Mouse (Mus musculus) cerebellum, postnatal 10 days (tissue): ENCODE results near the gene Fars2.
A peak's percentile ranks its signal among the peaks of the same experiment; 100 is the strongest.

Experiments
- DNase-seq, 2 experiments: peaks; one replicate each; pipeline ENCODE4 v3.0.0; 2021; ENCODE audit warnings: mixed read lengths in 2 of 2

Fars2 gene

DNA sequence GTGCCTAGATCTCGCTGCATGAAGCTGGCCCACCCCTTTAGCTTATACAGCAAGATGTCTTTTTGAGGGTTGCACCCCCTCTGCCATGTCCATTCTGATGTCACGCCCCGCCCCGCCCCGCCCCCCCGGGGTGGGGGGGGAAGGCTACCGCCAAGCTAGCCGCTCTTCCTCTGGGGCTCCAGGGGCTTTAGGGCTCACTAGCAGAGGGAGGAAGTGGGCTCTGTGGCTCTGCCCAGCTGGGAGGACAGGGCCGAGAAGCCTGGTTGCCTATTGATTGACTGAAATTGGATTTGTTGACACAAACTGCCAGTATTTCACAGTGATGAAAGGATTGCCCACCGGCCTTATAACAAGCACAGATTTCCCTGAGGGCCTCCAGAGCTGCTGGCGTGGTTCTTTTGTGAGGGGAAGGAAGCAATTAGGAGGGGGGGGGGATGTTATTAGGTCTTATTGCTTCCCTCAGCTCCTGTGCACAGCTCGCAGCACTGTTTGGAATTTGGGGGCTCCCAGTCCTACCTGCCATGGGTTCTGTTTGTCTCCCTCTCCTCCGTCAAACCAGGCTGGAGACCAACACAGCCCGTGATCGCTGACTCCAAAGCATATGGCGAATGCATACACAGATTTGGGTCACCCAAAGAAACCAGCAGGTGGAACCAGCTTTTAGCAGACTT is 466.4 kb downstream of the Fars2 start:
- peak in 1 of 2 experiments; percentile 15 for DNase-seq

DNA sequence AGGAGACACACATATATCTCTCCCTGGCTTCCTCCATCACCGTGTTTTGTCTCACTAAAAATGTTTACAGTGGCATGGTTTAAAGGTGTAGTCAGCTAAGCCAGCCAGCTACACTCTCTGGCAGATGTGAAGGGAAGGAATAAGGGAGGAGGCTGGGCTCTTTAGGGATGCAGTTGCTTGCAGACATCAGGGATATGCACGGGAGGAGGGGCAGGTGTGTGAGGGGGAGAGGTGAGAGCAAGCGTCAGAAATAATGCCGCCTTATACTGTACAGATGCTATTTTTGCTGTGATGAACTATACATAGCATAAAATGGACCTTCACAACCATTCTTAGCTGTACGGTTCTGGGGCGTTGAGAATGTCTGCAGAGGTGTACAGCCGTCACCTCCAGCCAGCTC is 467.0 kb downstream of the Fars2 start:
- DNase-seq: no peak

DNA sequence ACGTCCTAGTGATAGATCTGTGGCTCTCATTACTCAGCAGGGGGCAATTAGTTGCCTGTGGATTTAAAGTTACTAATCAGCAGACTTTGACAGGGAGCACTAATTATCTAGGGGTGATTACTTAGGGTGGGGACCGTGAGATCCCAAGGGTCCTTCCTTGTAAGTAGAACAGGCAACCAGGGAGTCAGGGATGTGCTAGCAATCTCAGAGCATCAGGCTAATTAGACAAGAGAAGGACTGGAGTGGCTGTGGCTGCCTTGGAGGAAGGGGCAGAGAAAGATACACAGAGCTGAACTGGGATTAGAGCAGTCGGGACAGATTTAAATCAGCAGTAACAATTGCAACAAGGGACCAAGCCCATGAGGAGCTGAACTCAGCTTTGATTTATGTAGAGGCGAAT is 471.9 kb downstream of the Fars2 start:
- DNase-seq: no peak

DNA sequence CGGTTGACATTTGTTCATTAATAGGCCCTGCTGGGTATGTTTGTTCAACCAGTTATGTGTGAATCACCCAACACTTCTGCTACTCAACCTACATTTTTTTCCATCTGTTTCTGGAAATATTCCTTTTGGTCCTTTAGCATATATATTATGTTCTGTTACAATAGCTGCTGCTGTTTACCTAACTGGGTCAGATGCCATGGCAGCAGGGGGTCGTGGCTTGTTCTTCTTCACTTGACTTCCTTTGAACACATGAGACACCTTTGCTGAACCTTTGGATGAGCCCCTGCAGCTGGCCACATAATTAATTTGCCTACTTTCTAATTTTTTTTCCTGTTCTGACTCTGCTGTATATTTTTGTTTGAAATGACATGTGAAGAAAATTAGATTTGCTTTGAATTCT is 475.1 kb downstream of the Fars2 start:
- peak; percentile 46 to 57 for DNase-seq

DNA sequence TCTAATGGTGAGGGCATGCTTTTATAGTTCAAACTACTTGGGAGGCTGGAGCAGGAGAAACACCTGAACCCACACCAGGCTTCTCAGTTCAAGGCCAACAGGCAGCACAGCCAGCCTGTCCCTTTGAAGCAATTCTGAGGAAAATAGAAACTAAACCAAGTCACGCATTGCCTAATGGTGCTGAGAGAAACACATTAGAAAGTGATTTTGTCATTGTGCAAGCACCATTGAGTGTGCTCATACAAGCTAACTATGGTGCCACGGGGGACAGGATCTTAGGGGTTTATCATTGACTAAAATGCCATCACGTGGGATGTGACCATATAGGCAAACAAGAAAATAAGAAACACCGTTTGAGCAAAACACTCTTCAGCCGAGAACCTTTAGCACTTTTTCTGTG is 489.5 kb downstream of the Fars2 start:
- no peak for DNase-seq

DNA sequence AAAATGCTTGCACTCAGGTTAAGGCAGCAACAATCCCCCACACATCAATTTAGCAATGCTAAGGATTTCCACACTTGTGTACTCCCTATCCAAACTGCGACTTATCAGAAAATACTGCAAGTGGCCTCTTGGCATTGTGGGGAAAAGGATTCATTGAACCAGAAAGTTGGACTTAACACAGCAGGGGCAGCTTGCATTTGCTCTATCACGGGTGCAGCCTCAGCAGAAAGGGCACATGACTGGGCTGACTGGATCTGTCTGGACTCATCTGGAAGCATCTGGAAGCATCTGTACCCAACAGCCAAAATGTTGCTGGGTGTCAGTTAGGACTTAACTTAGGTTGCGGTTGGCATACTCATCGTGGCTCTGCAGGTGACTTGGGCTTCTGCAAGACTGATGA is 490.7 kb downstream of the Fars2 start:
- no peak for DNase-seq

DNA sequence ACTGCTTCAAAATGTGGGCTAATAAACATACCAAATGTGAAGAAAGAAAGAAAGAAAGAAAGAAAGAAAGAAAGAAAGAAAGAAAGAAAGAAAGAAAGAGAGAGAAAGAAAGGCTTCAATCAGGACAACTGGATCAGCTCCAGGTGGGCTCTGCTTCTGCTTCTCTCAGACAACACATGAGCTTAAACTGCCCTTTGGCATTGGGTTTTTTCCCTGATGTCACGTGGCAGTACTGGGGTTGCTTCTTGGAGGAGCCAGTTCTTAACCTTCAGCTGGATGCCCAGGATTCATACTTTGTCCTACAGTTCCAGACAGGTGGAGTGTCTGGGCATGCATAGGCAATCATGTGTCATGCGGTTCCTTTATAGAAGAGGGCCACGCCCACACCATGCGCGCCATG is 493.2 kb downstream of the Fars2 start:
- DNase-seq: no peak

DNA sequence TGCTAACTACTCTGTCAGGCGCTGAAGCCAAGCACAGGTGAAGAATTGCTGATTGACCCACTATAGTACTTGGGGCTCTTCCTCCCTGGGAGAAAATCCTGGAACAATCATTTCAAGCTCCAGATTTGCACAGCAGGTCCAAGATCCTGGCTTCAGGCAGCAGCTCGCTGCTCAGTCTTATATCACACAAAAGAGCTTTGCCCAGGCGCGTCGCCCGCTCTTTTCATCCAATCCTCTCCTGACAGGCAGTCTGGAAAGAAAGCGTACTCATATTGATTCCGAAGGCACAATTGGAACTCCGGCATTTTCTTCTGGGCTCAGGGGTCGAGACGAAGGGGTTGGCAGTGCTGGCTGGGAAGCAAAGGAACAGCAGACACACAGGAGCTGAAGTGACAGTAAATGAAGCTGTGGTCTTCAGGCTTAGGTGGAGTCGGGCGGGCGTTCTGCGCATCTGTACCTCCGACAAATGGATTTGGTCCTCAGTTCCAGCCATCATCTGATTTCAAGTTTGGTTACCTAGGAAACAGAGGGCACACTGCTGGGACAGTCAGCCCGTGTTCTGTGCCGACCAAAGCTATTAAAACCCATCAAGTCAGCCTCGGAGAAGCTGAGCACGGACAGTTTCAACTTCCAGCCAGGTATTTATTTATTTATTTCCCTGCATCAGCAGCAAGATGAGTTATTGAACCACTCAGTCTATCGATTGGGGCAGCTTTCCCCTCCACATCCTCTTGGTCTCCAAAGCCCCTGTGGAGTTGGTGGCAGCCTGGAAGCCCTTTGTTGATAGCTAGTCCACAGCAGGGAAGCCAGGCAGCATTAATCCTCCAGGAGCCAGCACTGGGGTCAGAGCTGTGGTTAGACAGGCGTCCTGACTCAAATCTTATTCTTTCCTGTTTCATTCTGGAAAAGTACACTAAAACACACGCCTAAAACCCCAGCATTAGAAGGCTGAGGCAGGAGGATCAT is 495.9 kb downstream of the Fars2 start:
- peak; percentile 59 to 61 for DNase-seq

DNA sequence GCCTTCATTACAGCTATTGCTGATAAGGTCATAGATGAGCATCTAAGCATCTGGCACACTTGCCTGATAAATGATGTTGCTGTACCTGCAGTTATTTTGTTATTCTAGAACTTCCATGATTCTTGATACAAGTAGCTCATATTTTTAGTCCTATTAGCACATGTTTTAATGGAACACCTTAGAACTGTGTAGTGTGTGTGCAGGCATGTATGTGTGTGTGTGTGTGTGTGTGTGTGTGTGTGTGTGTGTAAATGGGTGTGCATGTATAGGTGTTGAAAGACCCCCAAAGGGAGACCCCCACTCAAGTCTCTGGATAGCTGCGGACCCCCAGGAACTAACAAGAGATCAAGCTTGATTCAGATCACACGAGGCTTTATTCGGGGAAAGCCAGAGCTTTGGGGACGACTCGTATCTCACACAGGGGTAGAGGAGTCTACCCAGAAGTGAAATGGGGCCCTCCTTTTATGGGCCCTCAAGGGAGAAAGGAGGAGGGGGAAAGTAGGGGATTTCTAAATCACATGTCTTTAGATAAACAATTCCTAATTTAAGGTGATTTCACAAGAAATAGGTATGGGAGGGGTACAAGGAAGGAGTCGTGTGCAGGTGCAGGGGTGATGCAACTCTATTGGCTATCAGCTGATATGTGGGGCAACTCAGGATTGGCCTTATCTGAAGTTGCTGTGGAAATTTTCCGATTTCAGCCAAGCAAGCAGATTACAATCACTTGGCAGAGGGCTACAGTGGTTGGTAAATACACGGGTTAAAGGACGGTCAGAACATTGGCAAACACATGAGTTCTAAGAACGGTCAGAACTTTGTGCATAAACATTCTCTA is 503.5 kb downstream of the Fars2 start:
- no peak for DNase-seq

DNA sequence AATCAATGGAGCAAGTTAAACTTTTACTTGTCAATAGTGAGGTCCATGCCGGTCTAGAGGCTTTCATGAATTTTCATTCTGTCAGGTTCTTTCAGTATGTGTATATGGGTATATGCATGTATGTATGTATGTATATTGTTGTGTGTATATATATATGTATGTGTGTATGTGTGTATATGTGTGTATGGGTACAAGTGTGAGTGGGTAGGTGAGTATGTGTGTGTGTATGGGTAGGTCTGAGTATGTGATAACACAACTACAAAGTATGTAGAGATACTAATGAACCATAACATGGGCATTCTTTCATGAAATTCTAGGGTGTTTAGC is 504.1 kb downstream of the Fars2 start:
- DNase-seq: no peak

DNA sequence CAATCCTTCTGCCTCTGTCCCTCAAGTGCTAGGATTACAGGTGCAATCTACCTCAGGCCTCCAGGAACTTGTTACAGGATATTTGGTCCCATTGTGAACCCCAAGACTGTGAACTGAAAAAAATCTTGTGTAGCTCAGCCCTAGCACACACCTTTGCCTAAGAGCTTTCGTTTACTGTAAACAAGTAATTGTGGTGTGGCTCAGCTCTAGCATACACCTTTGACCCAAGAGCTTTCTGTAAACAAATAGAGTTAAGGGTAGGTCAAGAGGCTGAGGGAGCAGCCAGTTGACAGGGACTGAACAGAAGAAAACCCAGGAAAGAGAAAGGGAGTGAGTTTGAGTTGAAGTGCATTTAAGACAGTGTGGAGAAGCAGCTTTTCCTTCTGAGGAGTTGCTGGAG is 506.3 kb downstream of the Fars2 start:
- no peak for DNase-seq

DNA sequence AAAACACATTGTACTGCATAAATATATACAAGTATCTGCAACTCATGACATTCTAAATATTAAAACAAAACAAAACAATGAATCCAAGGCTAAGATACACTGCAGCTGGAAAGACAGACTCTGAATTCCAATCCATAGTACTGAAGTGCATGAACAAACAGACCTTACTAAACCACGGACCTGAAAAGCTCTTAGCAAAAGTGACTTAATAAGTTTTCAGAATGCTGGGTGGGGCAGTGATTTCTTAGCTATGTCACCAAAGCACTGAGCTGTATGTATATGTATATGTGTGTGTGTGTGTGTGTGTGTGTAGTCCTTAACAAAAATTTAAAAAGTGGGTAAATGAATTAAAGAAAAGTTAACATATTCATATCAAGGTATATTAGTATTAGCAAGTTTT is 511.9 kb downstream of the Fars2 start:
- DNase-seq: no peak

DNA sequence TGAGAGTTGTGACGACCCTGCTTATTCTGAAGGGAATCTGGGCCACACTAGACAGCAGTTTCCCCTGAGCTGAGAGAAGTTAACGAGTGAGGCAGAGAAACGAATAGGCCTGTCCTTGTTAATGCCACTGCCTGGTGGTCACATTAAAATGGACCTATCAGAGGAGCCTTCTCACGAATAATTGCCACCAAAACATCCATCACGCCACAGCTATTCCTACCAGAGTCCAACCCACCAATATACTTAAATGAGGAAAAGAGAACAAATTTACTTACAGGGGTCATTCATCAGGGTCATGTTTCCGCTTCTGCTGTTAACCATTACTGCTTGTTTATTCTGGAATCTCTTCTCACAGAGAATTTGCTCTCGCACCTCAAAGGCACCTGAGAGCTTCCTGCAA is 531.0 kb downstream of the Fars2 start:
- no peak for DNase-seq

DNA sequence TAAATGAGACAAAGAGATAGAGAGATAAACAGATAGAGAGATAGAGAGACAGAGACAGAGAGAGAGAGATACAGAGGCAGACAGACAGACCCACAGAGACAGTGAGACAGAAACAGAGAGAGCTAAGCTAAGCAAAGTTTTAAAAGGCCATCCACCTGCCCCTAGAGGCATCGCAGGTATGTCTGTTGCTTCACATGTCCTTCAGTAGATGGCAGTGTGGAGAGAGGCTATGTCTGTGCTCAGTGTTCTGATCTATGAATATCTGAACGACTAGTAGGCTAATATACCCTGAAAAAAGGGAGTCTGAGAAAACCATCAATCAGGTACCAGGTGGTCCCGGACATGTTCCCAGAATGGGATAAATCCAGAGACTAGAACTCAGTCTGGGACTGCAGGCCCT is 537.0 kb downstream of the Fars2 start:
- peak; percentile 17 to 22 for DNase-seq

DNA sequence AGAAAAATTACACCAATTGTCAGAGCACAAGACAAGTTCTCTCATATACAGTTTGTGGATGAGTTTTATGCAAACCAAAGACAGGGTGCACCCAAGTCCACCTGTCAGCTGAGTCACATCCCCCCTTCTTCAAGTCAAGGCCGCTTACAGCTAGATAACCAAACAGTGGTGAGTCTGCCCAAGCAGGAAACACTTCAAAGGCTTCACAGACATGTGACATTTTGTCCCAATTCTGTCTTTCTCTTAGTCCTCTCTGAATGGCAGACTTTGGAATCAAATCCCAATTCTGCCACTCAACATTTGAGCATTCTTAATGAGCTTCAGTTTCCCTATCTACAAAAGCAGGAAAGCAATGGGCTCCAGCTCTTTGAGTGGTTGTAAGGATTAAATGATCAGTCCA is 562.1 kb downstream of the Fars2 start:
- no peak for DNase-seq

DNA sequence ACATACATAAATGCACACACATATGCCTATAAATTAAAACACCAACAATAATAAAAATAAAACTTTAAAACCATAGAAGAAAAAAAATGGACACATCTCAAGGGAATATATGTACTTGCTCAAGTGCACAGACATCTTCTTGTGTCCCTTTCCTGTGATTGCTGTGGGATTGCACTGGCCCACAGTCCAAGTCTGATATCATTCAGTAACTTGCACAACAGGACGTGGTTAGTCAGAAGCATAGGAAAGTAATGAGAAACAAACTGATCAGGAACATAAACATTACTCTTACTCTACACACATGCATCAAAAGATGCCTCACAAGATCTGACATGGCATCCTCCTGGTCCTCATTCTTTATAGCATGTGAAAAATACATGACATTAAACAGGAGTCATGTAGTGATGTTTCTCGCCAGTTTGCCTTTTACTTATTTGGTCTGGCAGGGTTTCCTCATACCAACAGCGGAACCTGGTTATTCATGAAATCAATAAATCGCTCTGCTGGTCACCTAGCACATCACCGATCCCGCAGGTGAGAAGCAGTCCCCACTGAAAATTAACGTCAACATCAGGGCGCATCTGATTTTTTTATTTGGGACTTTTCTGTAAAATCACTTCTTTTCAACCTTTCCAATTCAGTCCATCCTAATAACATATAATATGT is 563.6 kb downstream of the Fars2 start:
- no peak for DNase-seq

DNA sequence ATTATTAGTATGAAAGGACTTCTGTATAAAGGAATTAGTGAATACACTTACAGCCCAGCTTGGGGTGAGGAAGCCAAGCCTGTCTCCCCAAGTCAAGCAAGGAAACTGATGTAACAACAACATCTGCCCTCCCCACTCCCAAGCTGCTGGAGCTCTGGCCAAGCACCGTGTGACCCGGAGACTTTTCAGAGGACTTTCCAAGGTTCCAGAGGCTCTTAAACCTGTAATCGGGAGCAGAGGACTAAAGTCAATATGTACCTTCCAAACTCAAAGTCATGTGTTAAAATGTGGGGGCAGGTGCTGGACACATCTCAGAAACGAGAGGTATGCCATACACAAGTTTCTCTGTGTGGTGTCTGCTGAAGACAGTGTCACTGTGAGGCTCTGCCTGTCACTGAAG is 566.4 kb downstream of the Fars2 start:
- no peak for DNase-seq

DNA sequence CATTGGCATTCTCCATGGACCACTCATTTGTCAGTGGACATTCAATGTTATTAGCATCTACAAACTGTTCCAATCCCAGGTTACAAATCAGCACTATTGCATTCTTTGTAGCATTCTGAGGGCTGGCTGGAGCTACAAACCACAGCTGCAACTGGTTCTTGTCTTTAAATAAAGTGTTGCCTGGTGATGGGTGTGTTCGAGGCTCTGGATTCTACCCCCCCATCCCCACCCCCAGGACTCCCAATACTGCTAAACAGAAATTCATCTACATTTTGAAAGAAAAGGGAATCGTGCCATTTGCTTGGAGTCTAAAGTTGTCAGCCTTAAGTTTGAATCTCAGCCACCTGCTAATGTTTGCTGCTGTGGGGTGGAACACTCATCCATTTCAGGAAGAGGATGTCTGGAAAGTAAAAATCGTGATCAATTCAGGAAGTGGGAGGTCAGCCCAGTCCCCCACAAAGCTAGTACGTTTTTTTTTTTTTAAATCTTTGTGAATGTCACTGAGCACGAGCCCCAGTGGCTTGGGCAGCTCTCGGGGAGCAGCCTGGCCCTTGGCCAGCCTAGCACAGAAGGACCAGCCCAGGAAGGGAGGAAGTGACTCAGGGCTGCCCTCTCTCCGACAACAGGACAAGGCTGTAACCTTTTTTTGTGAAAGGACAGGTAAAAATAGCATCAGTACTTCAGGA is 578.4 kb downstream of the Fars2 start:
- DNase-seq: peak; percentile 64 to 71

DNA sequence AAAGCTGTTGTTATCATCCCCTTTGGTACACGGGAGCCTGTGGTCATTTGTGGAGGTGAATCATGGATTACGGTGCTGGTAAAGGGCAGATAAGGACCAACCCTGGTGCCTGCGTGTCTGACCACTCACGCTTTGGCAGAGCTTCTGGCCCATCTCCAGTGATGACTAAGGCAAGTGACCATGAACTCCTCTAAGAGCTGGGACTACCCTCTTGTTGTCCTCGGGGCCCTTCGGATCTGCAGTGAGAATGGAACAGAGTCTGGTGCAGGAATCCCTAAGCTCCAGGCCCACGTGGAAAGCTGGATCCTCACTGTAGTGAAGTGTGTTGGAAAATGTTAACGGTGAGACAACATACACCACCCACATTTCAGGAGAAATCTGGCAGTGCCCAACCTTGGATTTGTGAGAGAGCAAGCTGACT is 579.1 kb downstream of the Fars2 start:
- DNase-seq: peak; percentile 63 to 72

DNA sequence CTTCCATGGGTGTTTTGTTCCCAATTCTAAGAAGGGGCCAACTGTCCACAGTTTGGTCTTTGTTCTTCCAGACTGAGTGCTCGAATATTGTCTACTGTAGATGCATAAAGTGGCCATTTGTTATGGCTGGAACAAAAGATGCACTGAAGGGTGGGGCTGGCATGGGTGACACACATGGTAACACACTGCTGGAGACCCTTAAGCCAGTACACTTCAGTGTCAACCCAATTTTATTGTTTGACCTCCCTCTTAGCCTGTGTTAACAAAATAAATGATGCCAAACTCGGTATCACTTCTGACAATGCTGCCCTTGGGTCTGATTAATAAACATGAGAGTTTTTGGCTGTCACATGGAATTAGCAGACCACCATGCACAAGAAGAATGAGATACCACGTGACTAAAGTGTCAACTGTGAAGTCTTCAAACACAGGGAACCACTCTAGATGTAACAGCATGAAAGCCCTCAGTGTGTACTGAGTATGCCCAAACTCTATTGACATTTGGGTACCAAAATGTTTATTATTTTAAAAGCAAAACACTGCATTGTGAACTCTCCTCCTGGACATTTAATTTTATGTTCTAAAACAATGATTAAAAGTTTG is 590.0 kb downstream of the Fars2 start:
- DNase-seq: no peak

DNA sequence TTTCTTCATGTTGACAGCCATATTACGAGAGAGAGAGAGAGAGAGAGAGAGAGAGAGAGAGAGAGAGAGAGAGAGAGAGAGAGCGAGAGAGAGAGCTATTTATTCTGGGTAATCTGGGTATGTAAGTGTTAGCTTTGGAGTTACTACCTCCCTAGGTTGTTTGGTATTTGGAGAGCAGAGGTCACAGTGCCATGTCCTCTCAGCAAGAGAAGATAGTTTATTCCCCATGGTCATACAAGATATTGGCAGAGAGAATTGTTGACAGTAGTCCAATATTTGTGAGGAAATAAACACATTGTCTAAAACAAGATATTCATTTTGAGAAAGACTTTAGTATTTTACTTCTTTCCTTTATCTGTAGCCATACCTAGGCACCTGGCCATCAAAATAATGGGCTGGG is 596.9 kb downstream of the Fars2 start:
- no peak for DNase-seq

DNA sequence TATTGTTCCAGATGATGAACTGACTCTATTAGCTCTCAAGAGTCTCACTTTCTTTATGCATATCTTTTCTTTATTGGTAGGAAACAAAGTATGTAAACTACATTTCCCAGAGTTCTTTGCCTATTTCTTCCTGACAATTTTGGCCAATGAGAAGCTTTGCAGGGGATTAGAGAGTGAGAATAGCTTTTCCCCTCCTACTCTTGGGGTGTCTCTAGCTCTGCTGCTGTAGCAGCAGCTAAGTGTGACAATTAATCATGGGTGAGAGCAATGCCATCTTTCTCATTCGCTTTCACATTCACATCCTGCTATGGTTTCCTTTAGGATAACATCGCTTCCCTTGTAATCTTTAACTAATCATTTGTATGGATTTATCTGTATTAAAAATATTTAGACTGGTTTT is 599.5 kb downstream of the Fars2 start:
- DNase-seq: peak in 1 of 2 experiments; percentile 6
